Mouse (Mus musculus): ENCODE results near the gene Fyb.

Fyb gene

DNA sequence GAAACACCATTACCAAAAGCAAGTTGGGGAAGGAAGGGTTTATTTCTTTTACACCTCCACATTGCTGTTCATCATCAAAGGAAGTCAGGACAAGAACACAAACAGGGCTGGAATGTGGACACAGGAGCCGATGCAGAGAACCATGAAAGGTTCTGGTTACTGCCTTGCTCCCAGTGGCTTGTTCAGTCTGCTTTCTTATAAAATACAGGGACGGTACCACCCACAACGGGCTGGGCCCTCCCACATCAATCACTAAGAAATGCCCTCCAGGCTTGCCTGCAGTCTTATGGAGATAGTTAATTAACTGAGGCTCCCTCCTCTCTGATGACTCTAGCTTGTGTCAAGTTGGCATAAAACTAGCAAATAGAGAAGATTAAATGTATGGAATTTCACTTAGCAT lies 139.3 kb downstream of the Fyb start:
- DNase-seq (ENCODE audit: low spot score), result no peak

DNA sequence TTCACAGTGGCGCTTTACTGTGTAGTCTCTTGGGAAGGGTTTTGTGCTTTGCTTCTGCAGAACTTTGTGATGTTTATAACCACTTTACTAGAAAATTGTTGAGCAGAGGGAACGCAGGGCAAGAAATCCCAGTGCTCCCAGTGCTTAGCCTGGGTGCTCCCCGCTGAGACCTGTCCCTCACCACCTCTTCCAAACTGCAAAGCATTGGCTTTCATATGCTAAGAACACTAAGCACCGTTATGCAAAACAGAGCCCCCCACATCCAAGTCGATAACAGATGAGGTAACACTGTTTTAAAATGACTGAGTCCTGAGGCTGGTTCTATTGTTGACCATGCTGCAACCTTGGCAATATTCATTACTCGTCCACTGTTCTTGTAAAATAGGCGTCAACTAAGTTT lies 141.3 kb downstream of the Fyb start:
- DNase-seq (ENCODE audit: low spot score), result no peak

DNA sequence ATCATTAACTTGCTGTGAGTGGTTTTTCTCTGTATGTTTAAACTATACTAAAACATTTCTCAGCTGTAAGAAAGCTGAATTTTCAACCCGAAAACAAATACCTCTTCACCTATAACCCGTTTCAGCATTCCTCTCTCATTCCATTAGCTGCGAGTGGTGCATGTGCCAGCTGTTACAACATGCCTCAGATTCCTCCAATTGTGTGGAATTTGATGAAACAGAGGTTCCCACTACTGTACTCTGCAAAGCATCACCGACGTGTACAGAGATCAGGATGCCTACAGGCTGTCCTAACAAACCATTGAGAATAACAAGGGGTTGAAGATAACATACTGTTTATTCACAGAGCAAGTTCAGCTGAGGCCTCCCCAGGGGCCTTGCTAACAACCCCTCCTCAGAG lies 143.4 kb downstream of the Fyb start:
- no peak for DNase-seq (ENCODE audit: low spot score)

DNA sequence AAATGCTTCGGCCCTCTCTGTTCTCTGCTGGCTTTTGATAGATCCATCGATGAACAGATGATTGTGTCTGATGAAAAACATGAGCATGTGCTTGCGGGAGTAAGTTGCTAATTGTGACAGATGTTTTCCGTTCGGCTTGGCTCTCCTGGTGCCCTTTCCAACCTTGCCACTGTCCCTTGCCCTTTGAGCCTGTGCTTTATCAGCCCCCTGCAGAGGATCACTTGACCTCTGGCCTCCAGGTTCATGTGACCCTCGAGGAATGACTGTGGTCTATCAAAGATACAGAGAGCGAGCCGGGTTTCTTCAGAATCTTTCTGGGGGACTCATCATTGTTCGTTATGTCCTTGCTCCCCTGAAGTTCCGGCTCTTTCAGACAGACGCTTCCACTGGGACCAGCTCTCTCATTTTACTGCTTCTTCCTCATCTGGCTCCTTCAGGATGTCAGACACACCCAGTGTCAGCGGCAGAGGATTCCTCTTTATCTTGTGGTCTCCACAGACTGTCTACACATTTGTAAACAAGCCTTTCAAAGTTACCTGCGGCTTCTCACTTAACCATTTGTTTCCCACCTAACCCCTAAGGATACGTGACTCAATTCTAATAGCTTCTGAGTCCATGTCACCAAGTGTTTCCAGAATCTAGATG lies 146.3 kb downstream of the Fyb start:
- DNase-seq (ENCODE audit: low spot score), result no peak

DNA sequence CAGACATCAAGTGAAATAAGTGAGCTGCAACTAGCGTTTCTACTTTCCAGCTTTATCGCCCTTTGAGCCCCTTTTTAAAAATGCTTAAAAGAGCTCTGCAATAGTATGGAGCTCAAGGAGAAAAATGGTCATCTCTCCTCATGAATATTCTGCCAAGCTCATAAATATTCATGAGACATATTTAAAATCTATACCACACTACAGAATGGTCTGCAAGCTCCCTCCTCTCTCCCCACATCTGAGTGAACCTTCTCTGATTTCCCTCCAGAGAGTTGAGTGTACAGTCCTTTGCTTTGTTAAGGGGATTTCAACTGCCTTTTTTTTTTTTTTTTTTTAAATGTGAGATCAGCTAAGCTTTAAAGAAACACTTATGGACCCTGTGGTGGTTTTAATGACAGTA lies 155.8 kb downstream of the Fyb start:
- no peak for DNase-seq (ENCODE audit: low spot score)

DNA sequence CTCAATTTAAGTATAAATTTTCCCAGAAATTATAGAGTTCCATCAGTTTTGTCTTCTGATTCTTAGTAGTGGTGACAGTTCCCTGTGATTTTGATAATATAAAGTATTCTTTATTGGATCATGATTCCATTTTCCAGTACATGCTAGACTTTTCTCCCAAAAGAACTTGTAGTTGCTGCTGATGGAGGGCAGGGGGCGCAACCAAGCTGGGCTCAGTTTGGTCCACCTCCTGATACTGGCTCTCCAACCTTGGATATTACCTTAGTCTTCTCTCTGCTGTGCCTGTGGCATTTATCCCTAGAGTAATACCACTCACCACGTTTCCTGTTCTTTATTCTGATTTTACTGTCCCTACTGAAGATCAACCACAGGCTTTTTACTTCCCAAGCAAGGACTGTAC lies 179.5 kb downstream of the Fyb start:
- no peak for DNase-seq (ENCODE audit: low spot score)

DNA sequence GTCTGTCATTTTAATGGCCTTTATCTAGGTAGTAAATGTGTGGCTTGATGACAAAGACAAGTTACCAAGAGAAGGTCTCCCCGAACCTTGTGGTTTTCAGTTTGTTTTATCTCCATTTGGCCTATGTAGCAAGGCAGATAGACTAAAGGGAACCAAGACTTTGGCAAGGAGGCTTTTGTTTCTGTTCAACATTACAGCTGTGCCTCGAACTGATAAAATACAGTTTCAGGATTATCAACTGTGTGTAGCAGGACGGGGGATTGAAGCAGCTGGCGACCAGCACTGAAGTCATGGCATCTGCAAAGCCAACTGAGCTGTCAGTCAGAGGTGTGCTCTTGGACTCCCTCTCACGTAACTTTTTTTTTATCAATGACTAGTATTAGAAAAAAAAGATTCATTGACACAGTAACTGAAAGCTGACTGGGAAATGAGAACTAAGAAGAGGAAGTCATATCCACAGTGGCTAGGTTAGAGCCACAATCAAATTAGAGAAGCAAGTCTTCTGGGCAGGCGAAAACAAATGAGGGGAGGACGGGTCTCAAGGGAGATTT lies 182.8 kb downstream of the Fyb start:
- DNase-seq (ENCODE audit: low spot score), result no peak

DNA sequence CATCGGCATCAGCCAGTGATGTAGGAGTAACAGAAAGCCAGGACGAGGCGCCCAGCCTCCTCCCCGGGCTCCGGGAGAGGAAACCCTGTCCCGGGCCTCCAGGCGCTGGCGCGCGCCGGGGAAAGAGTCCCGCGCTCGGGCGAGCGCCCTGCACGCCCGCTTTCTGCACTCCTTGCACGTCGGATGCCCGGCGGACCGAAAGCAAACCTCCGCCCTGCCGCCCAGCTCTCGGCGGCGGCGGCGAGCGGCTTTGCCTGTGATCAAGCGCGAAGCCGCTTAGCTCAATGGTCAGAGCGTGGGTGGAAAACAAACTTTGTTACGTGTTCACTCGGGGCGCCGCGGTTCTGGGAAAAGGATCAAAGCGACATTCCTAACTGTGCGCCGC lies 184.9 kb downstream of the Fyb start:
- DNase-seq (ENCODE audit: low spot score), result peak; percentile 59

DNA sequence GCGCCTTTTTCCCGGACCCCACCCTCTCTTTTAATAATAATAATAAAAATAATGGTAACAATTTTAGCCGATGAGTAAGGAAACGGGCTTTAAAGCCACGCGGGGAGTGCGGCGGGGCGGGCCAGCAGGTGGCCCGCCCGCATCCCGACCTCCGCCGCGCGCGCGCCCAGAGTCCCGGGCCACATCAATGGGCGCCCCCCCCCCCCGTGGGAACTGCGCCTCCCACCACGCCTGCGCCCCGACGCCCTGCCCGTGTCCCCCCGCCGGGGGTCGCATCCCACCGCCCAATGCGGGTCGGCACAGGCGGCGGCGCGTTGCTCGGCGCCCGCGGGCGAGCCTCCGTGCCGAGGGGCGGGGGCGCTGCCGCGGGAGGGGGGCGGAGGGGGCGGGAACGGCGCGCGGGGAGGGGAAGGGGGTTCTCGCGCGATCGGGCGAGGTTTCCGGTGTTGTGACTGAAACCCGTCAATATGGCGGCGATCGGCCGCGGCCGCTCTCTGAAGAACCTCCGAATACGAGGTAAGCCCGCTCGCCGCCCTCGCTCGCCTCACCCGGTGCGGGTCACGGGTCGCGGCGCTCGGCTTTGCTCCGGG lies 185.4 kb downstream of the Fyb start, which contains the start of gene Rictor:
TSS of gene Rictor (plus strand) at position 444 of the 590 bp plus-strand sequence.
- peak; percentile 85 for DNase-seq (ENCODE audit: low spot score)

DNA sequence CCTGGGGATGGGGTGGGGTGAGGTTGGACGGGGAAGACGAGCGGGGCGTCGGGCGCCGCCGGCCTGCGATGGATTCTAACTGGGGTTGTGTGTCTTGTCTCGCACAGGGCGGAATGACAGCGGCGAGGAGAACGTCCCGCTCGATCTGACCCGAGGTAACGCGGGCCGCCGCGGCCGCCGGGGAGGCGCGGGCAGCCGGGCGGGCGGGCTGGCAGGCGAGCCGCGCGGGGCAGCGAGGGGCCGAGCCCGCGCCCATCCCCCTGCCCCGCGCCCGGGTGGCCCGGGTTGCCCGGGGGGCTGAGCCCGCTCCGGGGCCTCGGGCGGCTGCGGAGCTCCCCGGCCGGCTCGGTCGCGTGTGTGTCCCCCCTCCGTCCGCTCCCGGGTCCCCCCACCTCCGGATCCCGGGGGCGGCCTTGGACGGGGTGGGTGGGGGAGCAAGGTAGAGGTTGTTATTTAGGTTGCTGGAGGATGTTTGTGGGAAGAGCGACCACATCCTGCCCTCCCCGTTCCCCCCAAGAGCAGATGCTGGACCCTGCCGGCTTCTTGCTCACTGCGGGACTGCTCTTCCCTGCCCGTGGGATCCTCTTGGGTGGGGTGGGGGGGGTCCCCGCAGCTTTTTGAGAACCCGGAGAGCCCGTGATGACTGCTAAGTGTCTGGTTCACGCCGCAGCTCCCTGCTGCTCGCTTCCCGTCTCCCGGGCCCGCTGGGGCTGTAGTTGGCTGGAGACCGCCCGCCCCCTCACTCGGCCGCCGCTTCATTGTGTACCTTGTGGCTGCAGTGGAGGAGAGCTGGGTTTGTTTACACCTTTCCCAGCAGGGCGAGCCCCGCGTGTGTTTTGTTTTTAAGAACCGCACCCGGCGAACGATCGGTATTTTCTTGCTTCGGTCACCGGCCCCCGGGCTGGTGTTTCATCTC lies 186.1 kb downstream of the Fyb start:
- DNase-seq (ENCODE audit: low spot score), result no peak

DNA sequence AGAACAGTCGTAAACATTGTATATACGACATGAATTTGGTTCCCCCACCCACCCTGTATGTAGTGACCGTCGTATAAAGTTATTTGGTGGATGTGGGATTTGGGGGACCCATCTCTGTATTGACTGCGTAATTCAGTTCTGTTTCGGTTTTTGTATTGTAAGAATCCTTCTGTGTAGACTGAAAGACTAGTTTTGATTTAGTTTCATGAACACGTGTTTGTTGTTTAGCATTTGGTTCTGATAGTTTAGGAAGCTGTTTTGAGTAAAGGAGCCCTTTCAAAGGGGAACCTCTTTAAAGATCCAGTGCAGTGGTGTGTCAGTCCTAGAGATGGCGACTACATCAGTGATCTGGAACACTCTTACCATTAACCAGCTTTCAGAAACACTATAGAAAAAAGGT lies 187.0 kb downstream of the Fyb start:
- DNase-seq (ENCODE audit: low spot score), result no peak

DNA sequence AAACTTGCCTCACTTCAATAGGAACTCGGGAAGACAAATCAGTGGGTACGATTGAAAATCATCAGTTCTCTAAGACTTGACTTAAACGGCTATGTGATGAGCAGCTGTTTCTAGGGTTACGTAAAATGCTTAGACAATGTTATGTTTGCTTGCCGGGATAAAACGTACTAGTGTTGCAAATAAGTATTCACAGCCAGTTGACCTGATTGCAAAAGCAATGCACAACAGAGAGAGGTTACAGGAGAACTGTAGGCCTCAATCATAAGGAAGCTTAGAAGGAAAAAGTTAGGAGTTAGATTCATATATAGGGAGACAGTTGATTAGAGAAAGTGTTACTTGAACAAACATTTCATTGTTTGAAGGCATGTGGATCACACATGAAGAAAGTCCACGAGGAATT lies 187.7 kb downstream of the Fyb start:
- DNase-seq (ENCODE audit: low spot score), result no peak

DNA sequence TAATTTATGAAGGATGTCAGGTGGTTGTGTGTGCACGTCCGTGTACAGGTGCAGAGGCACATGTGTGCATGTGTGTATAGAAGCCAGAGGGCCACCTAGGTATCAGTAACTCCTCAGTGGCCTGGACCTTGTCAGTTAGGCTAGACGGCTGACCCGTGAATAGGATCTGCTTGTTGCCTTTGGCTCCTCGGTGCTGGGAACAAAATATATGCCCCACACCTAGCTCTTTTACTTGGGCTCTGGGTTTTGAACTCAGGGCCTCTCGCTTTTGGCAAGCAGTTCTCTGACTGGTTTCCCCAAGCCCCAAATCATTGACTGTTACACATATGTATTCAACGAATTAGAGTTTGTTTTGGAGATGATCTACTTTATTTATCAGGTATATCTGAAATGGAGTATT lies 188.6 kb downstream of the Fyb start:
- no peak for DNase-seq (ENCODE audit: low spot score)

Measured in adipocyte (in vitro differentiated cells).